Mouse (Mus musculus): ENCODE measurements at regions not wholly inside any gene's neighbourhood (a gene's known extent, or its start where the extent isn't known, plus 50 kb on each side); places are given as distances from the start of the nearest gene placed in this dataset.
"Not testable (repeated sequence)": the region's sequence is repeated elsewhere in the genome, so short reads cannot be mapped to it uniquely, and the experiment has no call there.

DNA sequence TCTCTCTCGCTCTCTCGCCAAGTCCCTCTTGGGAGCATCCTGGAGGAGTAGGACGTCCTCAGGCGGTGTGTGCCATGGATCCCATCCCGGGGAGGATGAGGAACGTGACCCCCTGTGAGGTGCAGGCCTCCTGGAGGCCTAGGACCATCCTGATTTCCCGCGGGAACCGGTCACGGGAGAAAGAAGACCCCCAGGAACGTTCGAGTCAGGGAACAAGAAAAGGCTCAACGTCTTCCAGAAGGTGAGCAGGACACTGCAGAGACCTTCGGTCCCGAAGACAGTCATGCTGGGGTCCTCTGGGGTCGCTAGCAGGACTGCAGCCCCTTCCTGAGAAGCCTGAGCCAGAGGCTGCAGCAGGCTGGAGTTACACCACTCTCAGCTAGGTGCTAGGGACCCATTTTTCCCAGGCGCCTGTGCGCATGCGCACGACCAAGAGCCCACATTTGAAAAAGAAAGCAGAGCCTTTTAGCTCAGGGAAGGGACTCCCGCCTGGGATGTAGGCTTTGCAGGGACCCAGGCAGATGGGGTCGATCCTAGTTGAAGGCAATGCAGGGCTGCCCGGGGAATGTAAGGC is 92.7 kb upstream of the Atg7 start:
- not testable (repeated sequence) for TF ChIP-seq CTCF, EP300 (IDR thresholded peaks at IDR 0.05; ENCODE audit: low read depth)
